Mouse (Mus musculus): ENCODE results near the gene Slfn5. TPM values are rescaled to one million over a fixed set of nuclear protein-coding genes. Genes with fewer than 3 reads are reported as not detected.

Gene Slfn5
- 40.0 TPM for total RNA-seq (2023)

GRCm38 (mm10) chr11:82950736-82951481 is at the start of gene Slfn5:
Gene Slfn5 (plus strand): TSS chr11:82951349.

GRCm38 (mm10) chr11:82907651-82908607 is 43.2 kb upstream of the Slfn5 start, which contains the start of gene Nle1:
Gene Nle1 (minus strand): TSS chr11:82908411.

GRCm38 (mm10) chr11:82910250-82910649 is 40.9 kb upstream of the Slfn5 start, which contains the start of gene Unc45b:
Gene Unc45b (plus strand): TSS chr11:82910550.

GRCm38 (mm10) chr11:82991469-82992166 is 40.5 kb downstream of the Slfn5 start, which contains the start of gene Slfn9:
Gene Slfn9 (minus strand): TSS chr11:82991830.

Other genes with a start within 250 kb of the Slfn5 start
- 0.79 TPM for gene Cct6b, start 187.0 kb upstream of the Slfn5 start, total RNA-seq (2023)
- 41.2 TPM for gene Zfp830, start 187.0 kb upstream of the Slfn5 start, total RNA-seq (2023)
- 41.7 TPM for gene Lig3, start 170.2 kb upstream of the Slfn5 start, total RNA-seq (2023)
- 18.8 TPM for gene Rffl, start 80.1 kb upstream of the Slfn5 start, total RNA-seq (2023)
- 15.1 TPM for gene Rad51d, start 60.7 kb upstream of the Slfn5 start, total RNA-seq (2023)
- gene Fndc8, start 59.2 kb upstream of the Slfn5 start, total RNA-seq (2023), result not detected
- 77.4 TPM for gene Nle1, start 42.9 kb upstream of the Slfn5 start, total RNA-seq (2023)
- not detected for gene Unc45b, start 40.8 kb upstream of the Slfn5 start, total RNA-seq (2023)
- gene Slfn9, start 40.5 kb downstream of the Slfn5 start, total RNA-seq (2023), result 15.5 TPM
- gene Slfn8, start 69.5 kb downstream of the Slfn5 start, total RNA-seq (2023), result 52.1 TPM
- 173 TPM for gene Slfn2, start 113.8 kb downstream of the Slfn5 start, total RNA-seq (2023)
- 113 TPM for gene Slfn1, start 165.5 kb downstream of the Slfn5 start, total RNA-seq (2023)
- gene Slfn4, start 223.8 kb downstream of the Slfn5 start, total RNA-seq (2023), result 1.3 TPM
- 4.8 TPM for gene Slfn3, start 240.0 kb downstream of the Slfn5 start, total RNA-seq (2023)